Mouse (Mus musculus): ENCODE measurements around the gene Psmb2.
A peak's percentile ranks its signal among the peaks of the same experiment; 100 is the strongest.

Gene Psmb2

DNA sequence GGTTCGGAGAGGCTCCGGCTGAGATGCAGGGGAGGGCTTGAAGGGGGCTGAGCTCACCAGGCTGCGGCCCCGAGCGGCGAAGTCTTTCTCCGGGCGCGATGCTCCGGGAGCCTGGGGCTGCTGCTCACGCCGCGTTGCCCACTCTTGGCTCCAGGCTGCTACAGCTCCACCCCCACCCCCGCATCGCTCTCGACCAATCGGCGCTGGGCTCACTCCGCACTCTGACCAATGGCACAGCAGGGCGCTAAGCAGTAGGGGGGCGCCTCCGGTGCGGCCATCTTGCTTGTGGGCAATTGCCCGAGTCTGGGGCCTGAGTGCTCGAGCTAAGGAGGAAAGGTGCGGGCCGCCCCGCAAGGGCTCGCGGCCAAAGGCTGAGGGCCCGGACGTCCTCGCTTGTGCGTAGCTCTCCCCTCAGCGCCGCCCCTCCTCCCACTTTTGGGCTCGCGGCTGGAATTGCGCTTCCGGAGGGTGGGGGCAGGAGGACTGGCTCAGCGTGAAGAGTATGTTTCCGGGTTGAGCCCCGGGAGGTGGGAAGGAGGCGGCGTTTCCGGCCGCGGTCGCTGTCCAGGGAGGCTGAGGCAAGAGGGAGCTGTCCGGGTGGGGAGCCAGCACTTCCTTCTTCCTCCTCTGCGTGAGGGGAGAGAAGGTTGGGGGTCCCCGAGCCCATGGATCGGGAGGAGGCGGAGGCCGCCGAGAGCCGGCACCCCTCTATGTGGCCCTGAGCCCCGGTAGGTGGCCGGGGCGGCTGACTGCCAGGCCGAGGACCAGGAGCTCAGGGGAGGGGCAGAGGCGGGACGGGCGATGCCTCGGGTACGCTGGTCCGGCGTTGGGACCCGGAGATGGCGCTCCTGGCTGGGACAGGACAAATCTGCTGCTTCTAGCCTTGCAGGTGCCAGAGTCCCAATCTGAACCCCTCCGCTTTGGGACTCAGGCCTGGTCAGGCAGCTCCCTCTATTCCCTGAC, 76.1 kb downstream of the Psmb2 start, which contains the start of the genes Ncdn and AU040320:
TSS of gene Ncdn (minus strand) at position 171 of the 963 bp plus-strand sequence.
TSS of gene AU040320 (plus strand) at position 277 of the 963 bp plus-strand sequence.
- DNase-seq (ENCODE audit: low spot score): peak; percentile 99

DNA sequence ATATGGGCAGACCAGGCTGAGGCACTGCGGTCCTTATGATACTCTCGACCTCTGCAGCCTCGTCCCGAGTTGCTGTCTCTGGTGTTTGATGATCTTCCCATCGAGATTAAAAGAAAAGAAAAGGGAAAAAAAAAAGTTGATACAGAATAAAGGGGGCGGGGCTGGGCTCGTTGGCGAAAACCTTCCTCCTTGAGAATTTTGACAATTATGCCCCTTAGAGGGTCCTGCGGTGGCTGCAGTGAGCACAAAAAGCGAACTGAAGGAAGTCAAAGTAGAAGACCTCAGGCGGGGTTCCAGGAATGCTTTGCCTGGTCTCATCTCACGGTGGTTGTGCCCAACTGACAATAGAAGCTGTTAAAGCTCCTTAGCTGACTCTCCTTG, 76.8 kb downstream of the Psmb2 start:
- no peak for DNase-seq (ENCODE audit: low spot score)

GRCm38 (mm10) chr4:126754736-126755374, 77.4 kb downstream of the Psmb2 start:
- no peak for DNase-seq (ENCODE audit: low spot score)

DNA sequence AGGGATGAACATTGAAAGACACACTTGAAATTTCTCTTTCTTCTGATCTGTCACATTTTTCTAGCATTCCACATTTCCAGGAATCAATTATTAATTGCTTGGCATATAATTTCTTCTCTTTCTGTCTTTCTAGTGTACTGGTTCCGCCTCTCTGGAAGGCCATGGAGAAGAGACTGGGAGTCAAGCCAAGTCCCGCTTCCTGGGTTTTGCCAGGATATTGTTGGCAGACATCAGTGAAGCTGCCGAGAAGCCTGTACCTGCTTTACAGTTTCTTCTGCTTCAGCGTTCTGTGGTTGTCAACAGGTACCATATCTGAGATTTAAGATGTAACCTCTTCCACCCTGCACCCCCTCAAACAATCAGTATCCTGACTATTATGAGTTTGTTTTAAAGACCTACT, 79.3 kb downstream of the Psmb2 start:
- no peak for DNase-seq (ENCODE audit: low spot score)

DNA sequence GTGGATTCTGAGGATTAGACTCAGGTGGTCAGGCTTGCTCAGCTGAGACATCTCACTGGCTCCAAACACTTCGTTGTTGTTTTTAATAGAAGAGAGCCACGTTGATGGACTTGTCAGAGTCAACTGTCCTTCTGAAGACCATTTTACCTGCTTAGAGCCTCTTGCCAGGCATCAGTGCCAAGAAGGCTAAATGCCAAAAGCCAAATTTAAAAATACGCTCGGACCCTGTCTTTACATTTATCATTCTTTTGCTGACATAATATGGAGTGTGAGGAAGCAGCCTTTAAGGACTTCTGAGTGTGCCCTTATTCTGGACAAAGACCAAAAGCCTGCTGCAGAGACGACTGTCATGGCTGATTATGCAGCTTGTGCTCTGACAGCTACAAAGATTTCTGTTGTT, 80.9 kb downstream of the Psmb2 start:
- no peak for DNase-seq (ENCODE audit: low spot score)
